ENCODE assay signal across 18 mouse cellular contexts in the genomic region with DNA sequence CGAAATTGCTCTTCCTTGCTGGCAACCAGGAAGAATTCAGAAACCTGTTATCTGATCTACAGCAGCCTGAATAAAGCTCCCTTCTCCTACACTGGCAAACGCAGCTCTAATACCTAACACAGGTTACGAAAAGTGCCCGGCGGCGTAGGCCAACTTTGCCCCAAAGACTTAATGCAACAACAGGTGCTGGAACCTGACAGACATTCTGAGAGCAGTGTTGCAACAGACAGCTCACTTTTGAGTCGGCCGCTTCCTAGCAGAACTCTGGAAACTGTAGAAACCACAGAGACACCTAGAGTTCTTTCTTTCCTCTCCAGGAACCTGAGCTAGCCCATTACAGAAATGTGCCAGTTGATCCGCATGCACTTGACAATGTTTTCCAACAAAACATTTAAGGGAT. TPM values are rescaled to one million over a fixed set of nuclear protein-coding genes. Genes with fewer than 3 reads are reported as not detected.
DNase-seq lines count a peak whose midpoint lies in the region; ATAC-seq and TF ChIP-seq lines count a peak whose summit lies in the region.
"Had no signal": no experiment of that assay in that cellular context is flagged by ENCODE, and none has a peak within 500 bp of the region (broad histone marks: within the 10 kb centered on the region; RNA-seq: fewer than 3 reads in every experiment).

No protein-coding gene starts in this region.

- H3K9me3 ChIP-seq in ES-Bruce4 (replicated peaks; ENCODE audit: control insufficient read depth, insufficient read depth, low read length, poor library complexity, severe bottlenecking) = no peaks in the 10 kb centered on the region
- H3K9me3 ChIP-seq in stomach, embryonic 16.5 days (replicated peaks; ENCODE audit: control insufficient read depth, low read length) = no peaks in the 10 kb centered on the region
- H3K9me3 ChIP-seq: heart, embryonic 12.5 days had no signal

- TF ChIP-seq CTCF in gastrocnemius, adult 2 months (IDR thresholded peaks at IDR 0.05) = no peak
- TF ChIP-seq CTCF in ES-Bruce4 (IDR thresholded peaks at IDR 0.05; ENCODE audit: low read depth, low read length) = no peak

- ATAC-seq in stomach, embryonic 16.5 days (ENCODE audit: insufficient read depth, low FRiP score) = no peak
- ATAC-seq: activated CD4-positive, CD25-positive, alpha-beta regulatory T cell, adult 4 months; forebrain, postnatal 0 days; hindbrain, postnatal 0 days had no signal

- H3K4me1 ChIP-seq in ES-Bruce4 (ENCODE audit: control insufficient read depth, insufficient read depth, low read length) = peaks cover 3% of the 10 kb centered on the region
- H3K4me1 ChIP-seq in stomach, embryonic 16.5 days (ENCODE audit: control insufficient read depth, insufficient read depth, low read length) = peaks cover 17% of the 10 kb centered on the region

- H3K27me3 ChIP-seq in ES-Bruce4 (ENCODE audit: control insufficient read depth, insufficient read depth, low read length, poor library complexity, severe bottlenecking) = no peaks in the 10 kb centered on the region
- no peaks in the 10 kb centered on the region for H3K27me3 ChIP-seq in stomach, embryonic 16.5 days (ENCODE audit: control insufficient read depth, insufficient read depth, low read length)
- H3K27me3 ChIP-seq: heart, embryonic 12.5 days had no signal

- H3K4me3 ChIP-seq in gastrocnemius, adult 2 months = no peak overlapping the region; the same call in 1 of the 2 replicates
- H3K4me3 ChIP-seq in ES-Bruce4 (ENCODE audit: low read depth, low read length) = peak overlapping the region; percentile 44; the same call in 1 of the 2 replicates
- H3K4me3 ChIP-seq in stomach, embryonic 16.5 days (replicated peaks; ENCODE audit: low read length) = no peak overlapping the region
- H3K4me3 ChIP-seq: heart, embryonic 12.5 days had no signal

- no peak for TF ChIP-seq EP300 in ES-Bruce4 (IDR thresholded peaks at IDR 0.05; ENCODE audit: insufficient read depth, low read depth, low read length)

- 70% methylated on average over 9 of the region's 9 CpGs for WGBS in stomach, embryonic 16.5 days

- H3K4me2 ChIP-seq in stomach, embryonic 16.5 days (ENCODE audit: low read depth, low read length) = 0 out of 2 replicates have a peak overlapping the region, but pooled peaks have one; percentile 24
- H3K4me2 ChIP-seq: heart, embryonic 12.5 days; lung, embryonic 14.5 days had no signal

- peak; percentile 30 for DNase-seq in gastrocnemius, adult 2 months
- DNase-seq in gastrocnemius, postnatal 36 days = no peak
- peak; percentile 11 for DNase-seq in ovary, postnatal 36 days (ENCODE audit: low spot score)
- DNase-seq in ovary, postnatal 10 days (ENCODE audit: low spot score) = no peak
- no peak for DNase-seq in right cerebral cortex, postnatal 10 days (ENCODE audit: low spot score in 2 of 2)
- no peak for DNase-seq in right cerebral cortex, adult 18-20 months
- DNase-seq: cerebellum, postnatal 14 days; forebrain, postnatal 0 days; gastrocnemius, postnatal 10 days; heart, postnatal 36 days; lung, embryonic 14.5 days; retina, postnatal 1 day; spleen, adult 18-20 months had no signal

- no peak overlapping the region for H3K9ac ChIP-seq in ES-Bruce4 (ENCODE audit: low read depth, poor library complexity, severe bottlenecking)
- peak overlapping the region; percentile 1; the same call in 1 of the 2 replicates for H3K9ac ChIP-seq in stomach, embryonic 16.5 days (ENCODE audit: low read length)
- H3K9ac ChIP-seq: forebrain, postnatal 0 days; heart, embryonic 12.5 days; lung, embryonic 14.5 days had no signal

- intact Hi-C loops in gastrocnemius, adult 2 months (cut with DNase I) = no loop called here
- intact Hi-C loops in gastrocnemius, postnatal 36 days (cut with DNase I) = no loop called here

- H3K27ac ChIP-seq in gastrocnemius, adult 2 months = peak overlapping the region; percentile 32; the same call in 1 of the 2 replicates
- peak overlapping the region; percentile 47 for H3K27ac ChIP-seq in ES-Bruce4 (ENCODE audit: insufficient read depth, low read length)
- peak overlapping the region; percentile 44; the same call in 1 of the 2 replicates for H3K27ac ChIP-seq in stomach, embryonic 16.5 days (ENCODE audit: low read length)
- H3K27ac ChIP-seq: hindbrain, postnatal 0 days had no signal

- no peak for TF ChIP-seq POLR2A in ES-Bruce4 (IDR thresholded peaks at IDR 0.05; ENCODE audit: insufficient read depth, low read length)

- H3K36me3 ChIP-seq in ES-Bruce4 (ENCODE audit: control insufficient read depth, insufficient read depth, low read length, poor library complexity, severe bottlenecking) = no peaks in the 10 kb centered on the region
- H3K36me3 ChIP-seq in stomach, embryonic 16.5 days (ENCODE audit: control insufficient read depth, insufficient read depth, low read length) = no peaks in the 10 kb centered on the region
- H3K36me3 ChIP-seq: heart, embryonic 12.5 days had no signal

RNA-seq across cellular contexts. Expression of a gene that starts 4.5 kb away (rescaled TPM):
- total RNA-seq in gastrocnemius, adult 2 months (2021) = 10 to 100 TPM; 16.3 to 24.0 TPM
- total RNA-seq in gastrocnemius, postnatal 36 days (2021) = 10 to 100 TPM; 14.5 to 15.0 TPM
- 76.5 and 84.3 TPM in 2 replicates for polyA plus RNA-seq in ES-Bruce4 (2011; ENCODE audit: insufficient read depth, insufficient read length, low read depth, missing spikeins)
- polyA plus RNA-seq in stomach, embryonic 16.5 days (2015; fragmentation: Nextera tagmentation; extraction: Ambion mirVana) = 82.2 and 90.1 TPM in 2 replicates

Comparison
In these comparisons a context has a peak if more than half of its experiments do, and no peak if none do; other contexts are left out.
1. DNase-seq: peak in gastrocnemius, adult 2 months (single experiment) and ovary, postnatal 36 days (single experiment); none in gastrocnemius, postnatal 36 days (0 of 2), ovary, postnatal 10 days (single experiment), right cerebral cortex, postnatal 10 days (0 of 2) and right cerebral cortex, adult 18-20 months (single experiment).
2. Peak in every context shown above with its lines, with median percentiles within 50 percentile points of each other: H3K27ac ChIP-seq.